Mouse (Mus musculus) lung, embryonic 14.5 days (tissue): ENCODE measurements around the gene Rab1b. TPM values are rescaled to one million over a fixed set of nuclear protein-coding genes. Genes with fewer than 3 reads are reported as not detected.
A peak's percentile ranks its signal among the peaks of the same experiment; 100 is the strongest.

ENCODE experiments used
- ATAC-seq: fragments of 200-750 bp; cut with Nextera tagmentation; 2 replicates; pipeline ENCODE4 v1.8.0; 2017; ENCODE audit warnings: mild to moderate bottlenecking, moderate TSS enrichment, moderate library complexity; ENCODE audit not compliant: insufficient read depth
- DNase-seq: peaks from one replicate; pipeline ENCODE4 v3.0.0-alpha.2; 2015
- H3K27ac ChIP-seq: fragments of 300-500 bp; sonication (generic); 2 replicates; pipeline ENCODE4 v1.5.1; 2014; ENCODE audit warnings: low read depth, mild to moderate bottlenecking, moderate library complexity
- H3K27me3 ChIP-seq: fragments of 300-500 bp; sonication (generic); 2 replicates; pipeline ENCODE4 v1.6.1; 2014; ENCODE audit warnings: low read length, control low read depth; ENCODE audit not compliant: insufficient read depth
- H3K36me3 ChIP-seq: fragments of 300-500 bp; sonication (generic); 2 replicates; pipeline ENCODE4 v1.6.1; 2014; ENCODE audit warnings: control low read depth; ENCODE audit not compliant: insufficient read depth
- H3K4me1 ChIP-seq: fragments of 300-500 bp; sonication (generic); 2 replicates; pipeline ENCODE4 v1.6.1; 2014; ENCODE audit warnings: antibody characterized with exemption, control low read depth; ENCODE audit not compliant: insufficient read depth
- H3K4me2 ChIP-seq: fragments of 300-500 bp; sonication (generic); 2 replicates; pipeline ENCODE4 v1.6.1; 2014; ENCODE audit warnings: mild to moderate bottlenecking
- H3K4me3 ChIP-seq: fragments of 300-500 bp; sonication (generic); 2 replicates; pipeline ENCODE4 v1.5.1; 2014; ENCODE audit warnings: low read depth, low read length
- H3K9ac ChIP-seq: fragments of 300-500 bp; sonication (generic); 2 replicates; pipeline ENCODE4 v1.6.1; 2014
- H3K9me3 ChIP-seq: fragments of 300-500 bp; sonication (generic); 2 replicates; pipeline ENCODE4 v1.6.1; 2016; ENCODE audit warnings: low read depth, low read length, control low read depth
- CTCF ChIP-seq: IDR thresholded peaks from 2 replicates; pipeline ENCODE4 v1.5.1; 2016; ENCODE audit warnings: antibody characterized with exemption, low read depth
- WGBS: fragments of 180-500 bp; shearing (Covaris S2); extraction: QIAGEN DNeasy Blood & Tissue Kit; methylation state at CpG from one replicate; pipeline ENCODE4 v1.1.7; 2014; 5-methylcytosine and 5-hydroxymethylcytosine counted together
- polyA plus RNA-seq: library from polyadenylated mRNA; unstranded; fragments of >200 nt; fragmentation: Nextera tagmentation; extraction: Ambion mirVana; gene quantifications from 2 replicates; pipeline ENCODE4 v1.2.1, GENCODE M21; 2014

The Rab1b gene
- polyA plus RNA-seq, 1 experiment from 2014 or later: 289 TPM

GRCm38 (mm10) chr19:5131237-5131636, 24.4 kb upstream of the Rab1b start:
- Histone ChIP-seq H3K4me3 (no peak overlapping the region), H3K4me1 (no peaks in the 10 kb centered on the region), H3K27me3 (no peaks in the 10 kb centered on the region), H3K4me2 (no peak overlapping the region), H3K9me3 (no peaks in the 10 kb centered on the region), H3K36me3 (peaks cover 26% of the 10 kb centered on the region; the same call in 1 of the 2 replicates), H3K9ac (no peak overlapping the region), H3K27ac (no peak overlapping the region)
- ATAC-seq: no peak
- 56% methylated on average over 4 of the region's 4 CpGs for WGBS
- DNase-seq: no peak
- TF ChIP-seq CTCF: no peak

- 50% methylated on average over 1 of the region's 1 CpGs for WGBS
- Histone ChIP-seq H3K4me3 (no peak overlapping the region), H3K36me3 (peaks cover 18% of the 10 kb centered on the region; the same call in 1 of the 2 replicates), H3K27ac (no peak overlapping the region), H3K4me1 (no peaks in the 10 kb centered on the region), H3K9ac (no peak overlapping the region), H3K4me2 (no peak overlapping the region), H3K27me3 (no peaks in the 10 kb centered on the region), H3K9me3 (no peaks in the 10 kb centered on the region)
- peak; percentile 19 for DNase-seq
- TF ChIP-seq CTCF: peak; percentile 47
- ATAC-seq: no peak
Measured at GRCm38 (mm10) chr19:5129770-5130169, 22.9 kb upstream of the Rab1b start.

- no peak for DNase-seq
- Histone ChIP-seq H3K36me3 (no peaks in the 10 kb centered on the region), H3K9ac (no peak overlapping the region), H3K4me1 (no peaks in the 10 kb centered on the region), H3K4me3 (no peak overlapping the region), H3K9me3 (no peaks in the 10 kb centered on the region), H3K4me2 (no peak overlapping the region), H3K27ac (no peak overlapping the region), H3K27me3 (no peaks in the 10 kb centered on the region)
- TF ChIP-seq CTCF: no peak
- 61% methylated on average over 7 of the region's 7 CpGs for WGBS
- no peak for ATAC-seq
Measured at GRCm38 (mm10) chr19:5124055-5124614, 17.3 kb upstream of the Rab1b start.

GRCm38 (mm10) chr19:5123241-5123640, 16.4 kb upstream of the Rab1b start:
- H3K4me3 ChIP-seq: no peak overlapping the region
- no peak for TF ChIP-seq CTCF
- no peak overlapping the region for H3K4me2 ChIP-seq
- no peak overlapping the region for H3K27ac ChIP-seq
- H3K9ac ChIP-seq: no peak overlapping the region
- DNase-seq (no peak), ATAC-seq (no peak)
- WGBS: 75% methylated on average over 3 of the region's 3 CpGs
- no peaks in the 10 kb centered on the region for H3K4me1 ChIP-seq
- H3K9me3 ChIP-seq: no peaks in the 10 kb centered on the region
- no peaks in the 10 kb centered on the region for H3K27me3 ChIP-seq
- H3K36me3 ChIP-seq: no peaks in the 10 kb centered on the region

GRCm38 (mm10) chr19:5122492-5122891, 15.6 kb upstream of the Rab1b start:
- no peaks in the 10 kb centered on the region for H3K27me3 ChIP-seq
- 68% methylated on average over 10 of the region's 10 CpGs for WGBS
- DNase-seq (no peak), ATAC-seq (no peak)
- H3K4me1 ChIP-seq: no peaks in the 10 kb centered on the region
- H3K4me3 ChIP-seq: no peak overlapping the region
- no peaks in the 10 kb centered on the region for H3K9me3 ChIP-seq
- no peak overlapping the region for H3K9ac ChIP-seq
- TF ChIP-seq CTCF: no peak
- no peak overlapping the region for H3K4me2 ChIP-seq
- H3K36me3 ChIP-seq: no peaks in the 10 kb centered on the region
- H3K27ac ChIP-seq: no peak overlapping the region

GRCm38 (mm10) chr19:5118384-5118698, 11.5 kb upstream of the Rab1b start, which contains the start of gene Klc2:
Klc2 (minus strand) TSS chr19:5118560.
- no peak for TF ChIP-seq CTCF
- DNase-seq: no peak
- Histone ChIP-seq H3K9me3 (no peaks in the 10 kb centered on the region), H3K4me1 (peaks cover 6% of the 10 kb centered on the region; the same call in 1 of the 2 replicates), H3K36me3 (0 out of 2 replicates have a peak, but pooled peaks cover 11% of the 10 kb centered on the region), H3K27ac (peak within 1 kb of the TSS; percentile 88), H3K9ac (peak within 1 kb of the TSS; percentile 73), H3K27me3 (no peaks in the 10 kb centered on the region), H3K4me2 (peak within 1 kb of the TSS; percentile 82), H3K4me3 (peak within 1 kb of the TSS; percentile 83)
- WGBS: 2% methylated on average over 18 of the region's 18 CpGs
- ATAC-seq: peak; percentile 94

- peak; percentile 95 for DNase-seq
- Histone ChIP-seq H3K9me3 (no peaks in the 10 kb centered on the region), H3K27ac (peak overlapping the region; percentile 88), H3K4me3 (peak overlapping the region; percentile 83), H3K27me3 (no peaks in the 10 kb centered on the region), H3K4me1 (peaks cover 6% of the 10 kb centered on the region; the same call in 1 of the 2 replicates), H3K36me3 (peaks cover 13% of the 10 kb centered on the region), H3K4me2 (peak overlapping the region; percentile 82), H3K9ac (peak overlapping the region; percentile 73)
- WGBS: under 1% methylated on average over 83 of the region's 83 CpGs
- peak; percentile 89 for ATAC-seq
- TF ChIP-seq CTCF: peak; percentile 97
Measured at GRCm38 (mm10) chr19:5117494-5118383, 10.9 kb upstream of the Rab1b start.
